ENCODE assay signal across 9 mouse cellular contexts in the genomic region with DNA sequence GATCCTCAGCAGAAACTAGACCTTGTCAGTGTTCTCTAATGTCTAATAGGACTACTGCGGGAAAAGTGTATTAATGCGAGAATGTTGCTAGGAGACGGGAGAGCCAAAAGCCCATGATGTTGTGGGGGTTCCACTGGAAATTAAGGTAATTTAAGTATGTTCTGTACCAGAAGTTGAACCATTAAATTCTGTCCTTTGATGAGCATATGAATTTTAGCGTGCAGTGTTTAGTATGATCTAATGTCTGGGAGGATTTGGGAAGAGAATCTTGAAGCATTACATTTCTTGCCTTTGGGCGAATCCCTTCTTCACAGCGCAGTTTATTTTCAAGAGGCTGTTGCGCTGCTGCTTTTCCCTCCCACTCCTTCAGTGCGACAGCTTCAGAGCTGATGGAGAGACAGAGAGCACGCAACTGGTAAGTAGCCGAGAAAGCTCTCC.
DNase-seq lines count a peak whose midpoint lies in the region; ATAC-seq and TF ChIP-seq lines count a peak whose summit lies in the region.
"Had no signal": no experiment of that assay in that cellular context is flagged by ENCODE, and none has a peak within 500 bp of the region (broad histone marks: within the 10 kb centered on the region; RNA-seq: fewer than 3 reads in every experiment).

No protein-coding gene starts in this region.

- H3K36me3 ChIP-seq in heart, embryonic 11.5 days (ENCODE audit: control insufficient read depth, insufficient read depth, low read length) = no peaks in the 10 kb centered on the region
- no peaks in the 10 kb centered on the region for H3K36me3 ChIP-seq in heart, adult 2 months (ENCODE audit: control insufficient read depth, insufficient read depth, low read length)
- H3K36me3 ChIP-seq in forebrain, embryonic 15.5 days = no peaks in the 10 kb centered on the region
- 0 out of 2 replicates have a peak, but pooled peaks cover 4% of the 10 kb centered on the region for H3K36me3 ChIP-seq in neural tube, embryonic 13.5 days

- 37% methylated on average over 10 of the region's 10 CpGs for WGBS in heart, embryonic 11.5 days (ENCODE audit: insufficient replicate concordance)
- WGBS in heart, adult 2 months = 43% methylated on average over 10 of the region's 10 CpGs
- WGBS in forebrain, embryonic 15.5 days = 19% methylated on average over 10 of the region's 10 CpGs
- 30% methylated on average over 10 of the region's 10 CpGs for WGBS in neural tube, embryonic 13.5 days

- H3K9me3 ChIP-seq in heart, embryonic 11.5 days (replicated peaks; ENCODE audit: control insufficient read depth, low read length) = no peaks in the 10 kb centered on the region
- no peaks in the 10 kb centered on the region for H3K9me3 ChIP-seq in forebrain, embryonic 15.5 days
- H3K9me3 ChIP-seq in neural tube, embryonic 13.5 days = no peaks in the 10 kb centered on the region

- TF ChIP-seq EP300 in heart, adult 2 months (IDR thresholded peaks at IDR 0.05; ENCODE audit: insufficient read depth, low read depth, low read length) = no peak

- H3K27me3 ChIP-seq in heart, embryonic 11.5 days (ENCODE audit: control insufficient read depth, insufficient read depth, low read length) = no peaks in the 10 kb centered on the region
- H3K27me3 ChIP-seq in heart, adult 2 months (ENCODE audit: control insufficient read depth, insufficient read depth, low read length) = no peaks in the 10 kb centered on the region
- no peaks in the 10 kb centered on the region for H3K27me3 ChIP-seq in forebrain, embryonic 15.5 days
- no peaks in the 10 kb centered on the region for H3K27me3 ChIP-seq in neural tube, embryonic 13.5 days

- ATAC-seq in heart, embryonic 11.5 days (replicated peaks; ENCODE audit: insufficient number of reproducible peaks, low FRiP score, low TSS enrichment) = no peak
- peak; percentile 88 for ATAC-seq in forebrain, embryonic 15.5 days (replicated peaks)
- peak; percentile 79 for ATAC-seq in neural tube, embryonic 13.5 days (ENCODE audit: low read depth)
- no peak for ATAC-seq in CD4-positive, CD25-positive, alpha-beta regulatory T cell, adult 4 months

- H3K9ac ChIP-seq in heart, embryonic 11.5 days (ENCODE audit: low read depth, low read length) = no peak overlapping the region
- no peak overlapping the region for H3K9ac ChIP-seq in heart, adult 2 months (ENCODE audit: low read depth, low read length)
- H3K9ac ChIP-seq in forebrain, embryonic 15.5 days (replicated peaks) = peak overlapping the region; percentile 44
- H3K9ac ChIP-seq in neural tube, embryonic 13.5 days = peak overlapping the region; percentile 62; the same call in 1 of the 2 replicates

- no peaks in the 10 kb centered on the region for H3K79me2 ChIP-seq in heart, adult 2 months (replicated peaks; ENCODE audit: control insufficient read depth, insufficient read depth, low read length)

- intact Hi-C loops in heart, adult 2 months (cut with DNase I) = no loop called here

- TF ChIP-seq CTCF in heart, adult 2 months (IDR thresholded peaks at IDR 0.05) = no peak

- H3K4me3 ChIP-seq in heart, embryonic 11.5 days (ENCODE audit: low read depth, low read length) = no peak overlapping the region
- H3K4me3 ChIP-seq in heart, adult 2 months = no peak overlapping the region
- peak overlapping the region; percentile 43 for H3K4me3 ChIP-seq in forebrain, embryonic 15.5 days
- H3K4me3 ChIP-seq in neural tube, embryonic 13.5 days = peak overlapping the region; percentile 40

- H3K4me2 ChIP-seq in heart, embryonic 11.5 days = peak overlapping the region; percentile 35
- peak overlapping the region; percentile 39 for H3K4me2 ChIP-seq in forebrain, embryonic 15.5 days (replicated peaks)
- peak overlapping the region; percentile 45 for H3K4me2 ChIP-seq in neural tube, embryonic 13.5 days

- no peaks in the 10 kb centered on the region for H3K4me1 ChIP-seq in heart, embryonic 11.5 days (ENCODE audit: control insufficient read depth, insufficient read depth, low read length)
- no peaks in the 10 kb centered on the region for H3K4me1 ChIP-seq in heart, adult 2 months (ENCODE audit: control insufficient read depth, insufficient read depth, low read length)
- no peaks in the 10 kb centered on the region for H3K4me1 ChIP-seq in forebrain, embryonic 15.5 days
- peaks cover 9% of the 10 kb centered on the region; the same call in 1 of the 2 replicates for H3K4me1 ChIP-seq in neural tube, embryonic 13.5 days (replicated peaks)

- DNase-seq in heart, adult 2 months = no peak
- peak; percentile 31 to 35 for DNase-seq in left cerebral cortex, adult 18-20 months (ENCODE audit: low spot score in 2 of 2)
- no peak for DNase-seq in spleen, adult 18-20 months
- no peak for DNase-seq in spleen, postnatal 14 days (ENCODE audit: low spot score in 2 of 2)

- no peak overlapping the region for H3K27ac ChIP-seq in heart, embryonic 11.5 days (ENCODE audit: low read depth, low read length)
- H3K27ac ChIP-seq in heart, adult 2 months = no peak overlapping the region
- peak overlapping the region; percentile 68 for H3K27ac ChIP-seq in forebrain, embryonic 15.5 days (replicated peaks)
- H3K27ac ChIP-seq in neural tube, embryonic 13.5 days (replicated peaks) = no peak overlapping the region; the same call in 1 of the 2 replicates
- H3K27ac ChIP-seq: macrophage had no signal

- no peak for TF ChIP-seq POLR2A in heart, adult 2 months (IDR thresholded peaks at IDR 0.05; ENCODE audit: insufficient read depth, low read depth, low read length)

Comparison
In these comparisons a context has a peak if more than half of its experiments do, and no peak if none do; other contexts are left out.
1. ATAC-seq: peak in forebrain, embryonic 15.5 days (single experiment) and neural tube, embryonic 13.5 days (single experiment); none in heart, embryonic 11.5 days (single experiment) and CD4-positive, CD25-positive, alpha-beta regulatory T cell, adult 4 months (single experiment).
2. H3K4me3 ChIP-seq: peak in forebrain, embryonic 15.5 days (single experiment) and neural tube, embryonic 13.5 days (single experiment); none in heart, embryonic 11.5 days (single experiment) and heart, adult 2 months (single experiment).
3. H3K9ac ChIP-seq: peak in forebrain, embryonic 15.5 days (single experiment) and neural tube, embryonic 13.5 days (single experiment); none in heart, embryonic 11.5 days (single experiment) and heart, adult 2 months (single experiment).
4. DNase-seq: peak in left cerebral cortex, adult 18-20 months (2 of 2); none in heart, adult 2 months (0 of 2), spleen, adult 18-20 months (0 of 2) and spleen, postnatal 14 days (0 of 2).
5. Peak in every context shown above with its lines, with median percentiles within 50 percentile points of each other: H3K4me2 ChIP-seq.